Mouse (Mus musculus): Measurements from ENCODE around the gene Itga7.
"Not testable (repeated sequence)": the region's sequence is repeated elsewhere in the genome, so short reads cannot be mapped to it uniquely, and the experiment has no call there.

Itga7 gene

GRCm38 (mm10) chr10:128989131-128989530 is 55.5 kb downstream of the Itga7 start, which contains the start of gene Olfr9:
Gene Olfr9 (plus strand): TSS chr10:128989431.
- not testable (repeated sequence) for DNase-seq (ENCODE audit: low spot score)

- DNase-seq (ENCODE audit: low spot score), result not testable (repeated sequence)
Observed at GRCm38 (mm10) chr10:128990129-128990850, 56.7 kb downstream of the Itga7 start.

- DNase-seq (ENCODE audit: low spot score), result no peak
Observed at GRCm38 (mm10) chr10:128990994-128991393, 57.4 kb downstream of the Itga7 start.

- no peak for DNase-seq (ENCODE audit: low spot score)
Observed at GRCm38 (mm10) chr10:128995796-128996195, 62.2 kb downstream of the Itga7 start.

GRCm38 (mm10) chr10:128996523-128997040 is 63.0 kb downstream of the Itga7 start:
- DNase-seq (ENCODE audit: low spot score), result no peak

GRCm38 (mm10) chr10:129004032-129004920 is 70.7 kb downstream of the Itga7 start:
- no peak for DNase-seq (ENCODE audit: low spot score)

Data from layer of hippocampus, adult 9-10 months (tissue).